Mouse (Mus musculus) hindbrain, embryonic 14.5 days (tissue): ENCODE results near the gene Reps2. TPM values are rescaled to one million over a fixed set of nuclear protein-coding genes. Genes with fewer than 3 reads are reported as not detected.

ENCODE experiments used
- ATAC-seq: fragments of 200-750 bp; cut with Nextera tagmentation; 2 replicates; pipeline ENCODE4 v1.8.0; 2017; ENCODE audit warnings: moderate number of reproducible peaks, mild to moderate bottlenecking, moderate TSS enrichment, moderate library complexity; ENCODE audit not compliant: low FRiP score
- DNase-seq: peaks from one replicate; pipeline ENCODE4 v3.0.0-alpha.2; 2015; ENCODE audit warnings: low spot score
- H3K27ac ChIP-seq: fragments of 300-500 bp; sonication (generic); 2 replicates; pipeline ENCODE4 v1.5.1; 2014; ENCODE audit warnings: mild to moderate bottlenecking, moderate library complexity
- H3K27me3 ChIP-seq: fragments of 300-500 bp; sonication (generic); 2 replicates; pipeline ENCODE4 v1.6.1; 2014; ENCODE audit warnings: mild to moderate bottlenecking, low read length, mixed read lengths; ENCODE audit not compliant: control insufficient read depth, insufficient read depth
- H3K36me3 ChIP-seq: fragments of 300-500 bp; sonication (generic); replicated peaks from 2 replicates; pipeline ENCODE4 v1.6.1; 2014; ENCODE audit not compliant: control insufficient read depth, insufficient read depth
- H3K4me1 ChIP-seq: fragments of 300-500 bp; sonication (generic); replicated peaks from 2 replicates; pipeline ENCODE4 v1.6.1; 2014; ENCODE audit warnings: antibody characterized with exemption, low read length, mixed read lengths; ENCODE audit not compliant: control insufficient read depth, insufficient read depth
- H3K4me2 ChIP-seq: fragments of 300-500 bp; sonication (generic); replicated peaks from 2 replicates; pipeline ENCODE4 v1.6.1; 2014; ENCODE audit warnings: mild to moderate bottlenecking, moderate library complexity
- H3K4me3 ChIP-seq: fragments of 300-500 bp; sonication (generic); replicated peaks from 2 replicates; pipeline ENCODE4 v1.5.1; 2014; ENCODE audit warnings: mild to moderate bottlenecking, low read length
- H3K9ac ChIP-seq: fragments of 300-500 bp; sonication (generic); 2 replicates; pipeline ENCODE4 v1.6.1; 2014
- H3K9me3 ChIP-seq: fragments of 300-500 bp; sonication (generic); 2 replicates; pipeline ENCODE4 v1.6.1; 2016; ENCODE audit warnings: low read length; ENCODE audit not compliant: control insufficient read depth
- WGBS: fragments of 180-500 bp; shearing (Covaris S2); extraction: QIAGEN DNeasy Blood & Tissue Kit; methylation state at CpG from one replicate; pipeline ENCODE4 v1.1.7; 2014; 5-methylcytosine and 5-hydroxymethylcytosine counted together
- polyA plus RNA-seq: library from polyadenylated mRNA; unstranded; fragments of >200 nt; fragmentation: Nextera tagmentation; extraction: Ambion mirVana; gene quantifications from 2 replicates; pipeline ENCODE4 v1.2.1, GENCODE M21; 2014

Gene Reps2
- polyA plus RNA-seq, 1 experiment from 2014 or later, result 3.7 TPM

DNA sequence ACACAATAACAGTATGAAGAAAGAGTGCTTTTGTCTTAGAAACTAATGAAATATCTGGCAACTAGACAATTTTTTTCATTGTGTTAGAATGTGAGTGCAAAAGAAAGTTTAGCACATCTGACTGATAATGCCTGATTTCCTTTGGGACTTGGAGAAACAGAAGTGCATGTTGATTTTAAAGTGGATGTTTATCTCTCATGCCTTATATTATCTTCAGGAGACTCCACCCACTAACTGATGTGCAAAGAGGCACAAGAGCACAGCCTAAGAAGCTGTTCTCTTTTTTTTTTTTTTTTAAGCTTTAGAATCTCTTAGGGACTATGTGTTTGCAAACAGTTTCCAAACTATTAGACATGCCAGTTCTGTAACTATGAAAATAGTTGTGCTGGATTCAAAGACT, 7.7 kb upstream of the Reps2 start:
- DNase-seq (no peak), ATAC-seq (no peak)
- Histone ChIP-seq H3K4me2 (no peak overlapping the region), H3K36me3 (no peaks in the 10 kb centered on the region), H3K9ac (no peak overlapping the region), H3K9me3 (no peaks in the 10 kb centered on the region), H3K4me3 (no peak overlapping the region), H3K27me3 (no peaks in the 10 kb centered on the region; the same call in 1 of the 2 replicates), H3K4me1 (no peaks in the 10 kb centered on the region), H3K27ac (no peak overlapping the region)

GRCm38 (mm10) chrX:162643789-162644092, 292 bp upstream of the Reps2 start:
- Histone ChIP-seq H3K9ac (0 out of 2 replicates have a peak overlapping the region, but pooled peaks have one; percentile 63), H3K27ac (no peak overlapping the region), H3K36me3 (no peaks in the 10 kb centered on the region), H3K4me1 (0 out of 2 replicates have a peak, but pooled peaks cover 3% of the 10 kb centered on the region), H3K27me3 (peaks cover 8% of the 10 kb centered on the region), H3K4me2 (peak overlapping the region; percentile 55), H3K9me3 (no peaks in the 10 kb centered on the region), H3K4me3 (peak overlapping the region; percentile 69)
- DNase-seq (no peak), ATAC-seq (no peak)
- 10% methylated on average over 4 of the region's 4 CpGs for WGBS

DNA sequence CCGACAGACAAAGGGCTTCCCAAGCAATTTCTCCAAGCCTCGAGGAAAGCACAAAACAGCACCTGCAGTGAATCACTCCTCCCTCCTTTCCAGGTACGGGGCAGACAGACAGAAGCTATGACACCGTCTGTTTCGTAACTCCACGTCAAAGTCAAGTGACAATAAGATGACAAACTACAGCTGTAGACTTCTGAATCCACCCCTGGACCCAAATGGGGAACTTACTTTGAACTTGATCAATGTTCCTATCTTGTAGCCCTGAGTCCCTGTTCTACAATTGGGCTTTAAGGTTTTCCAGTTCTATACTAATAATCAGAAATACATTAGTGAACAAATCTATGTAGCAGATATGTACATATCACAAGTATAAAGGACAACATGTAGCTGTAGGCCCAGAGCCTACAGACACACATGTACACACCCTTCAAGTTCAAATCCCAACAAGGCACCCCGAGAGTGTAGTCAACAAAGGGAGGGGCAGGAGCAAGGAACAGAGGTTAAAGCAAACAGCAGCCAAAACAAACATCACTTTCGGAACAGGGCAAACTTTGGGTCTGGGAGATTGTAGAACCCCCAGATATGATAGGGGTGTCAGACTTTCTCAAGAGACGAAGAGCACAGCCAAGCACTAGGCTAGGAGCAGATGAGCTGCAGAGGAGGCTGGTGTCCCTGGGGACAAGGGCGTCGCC, 903 bp downstream of the Reps2 start:
- Histone ChIP-seq H3K9me3 (no peaks in the 10 kb centered on the region), H3K4me2 (peak overlapping the region; percentile 55), H3K27ac (no peak overlapping the region), H3K36me3 (no peaks in the 10 kb centered on the region), H3K27me3 (peaks cover 12% of the 10 kb centered on the region), H3K4me1 (0 out of 2 replicates have a peak, but pooled peaks cover 3% of the 10 kb centered on the region), H3K9ac (peak overlapping the region; percentile 63), H3K4me3 (peak overlapping the region; percentile 69)
- no peak for DNase-seq
- ATAC-seq, result peak; percentile 31; the same call in 1 of the 2 replicates
- 48% methylated on average over 11 of the region's 11 CpGs for WGBS

GRCm38 (mm10) chrX:162641764-162642163, 1.7 kb downstream of the Reps2 start:
- ATAC-seq (no peak), DNase-seq (no peak)
- H3K27me3 ChIP-seq, result peaks cover 15% of the 10 kb centered on the region
- peak overlapping the region; percentile 69 for H3K4me3 ChIP-seq
- no peak overlapping the region for H3K27ac ChIP-seq
- whole genome bisulfite sequencing, result 77% methylated on average over 4 of the region's 4 CpGs
- no peaks in the 10 kb centered on the region for H3K36me3 ChIP-seq
- no peaks in the 10 kb centered on the region for H3K9me3 ChIP-seq
- no peak overlapping the region for H3K9ac ChIP-seq
- H3K4me2 ChIP-seq, result peak overlapping the region; percentile 55
- H3K4me1 ChIP-seq, result 0 out of 2 replicates have a peak, but pooled peaks cover 3% of the 10 kb centered on the region

DNA sequence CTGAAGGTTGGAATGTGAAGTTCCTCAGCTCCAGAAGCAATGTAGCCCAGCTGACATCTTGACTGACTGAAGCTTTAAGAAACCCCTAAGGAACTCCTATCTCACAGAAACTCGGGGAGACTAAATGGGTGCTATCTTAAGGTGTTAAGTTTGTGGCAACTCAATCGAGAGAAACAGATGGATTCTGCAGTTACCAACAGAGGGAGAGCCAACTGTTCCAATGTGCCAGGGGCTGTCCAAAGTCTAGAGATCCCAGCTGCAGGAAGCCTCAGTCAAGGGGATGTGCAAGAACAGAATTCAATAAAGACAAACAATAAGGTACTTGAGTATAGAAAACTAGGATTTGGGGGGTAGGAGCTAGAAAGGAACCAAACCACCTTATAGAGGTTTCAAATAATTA, 8.3 kb downstream of the Reps2 start:
- Histone ChIP-seq H3K27ac (no peak overlapping the region), H3K36me3 (no peaks in the 10 kb centered on the region), H3K4me2 (no peak overlapping the region), H3K27me3 (0 out of 2 replicates have a peak, but pooled peaks cover 15% of the 10 kb centered on the region), H3K9me3 (no peaks in the 10 kb centered on the region), H3K9ac (no peak overlapping the region), H3K4me3 (no peak overlapping the region), H3K4me1 (no peaks in the 10 kb centered on the region)
- DNase-seq, result no peak
- WGBS, result 57% methylated on average over 2 of the region's 2 CpGs
- ATAC-seq, result no peak

DNA sequence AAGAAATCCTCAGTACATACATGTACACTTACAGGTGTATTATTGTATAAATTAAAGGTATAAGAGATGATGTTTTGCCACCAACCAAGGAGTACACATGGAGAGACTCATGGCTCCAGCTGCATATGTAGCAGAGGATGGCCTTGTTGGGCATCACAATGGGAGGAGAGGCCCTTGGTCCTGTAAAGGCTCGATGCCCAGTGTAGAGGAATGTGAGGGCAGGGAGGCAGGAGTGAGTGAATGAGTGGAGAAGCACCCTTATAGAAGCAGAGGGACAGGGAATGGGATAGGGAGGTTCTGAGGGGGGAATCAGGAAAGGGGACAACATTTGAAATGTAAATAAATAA, 21.4 kb downstream of the Reps2 start:
- Histone ChIP-seq H3K9ac (no peak overlapping the region), H3K27me3 (0 out of 2 replicates have a peak, but pooled peaks cover 4% of the 10 kb centered on the region), H3K4me3 (no peak overlapping the region), H3K4me2 (no peak overlapping the region), H3K36me3 (no peaks in the 10 kb centered on the region), H3K4me1 (no peaks in the 10 kb centered on the region), H3K9me3 (no peaks in the 10 kb centered on the region), H3K27ac (peak overlapping the region; percentile 74; the same call in 1 of the 2 replicates)
- WGBS, result 42% methylated on average over 1 of the region's 1 CpGs
- no peak for DNase-seq
- peak; percentile 14; the same call in 1 of the 2 replicates for ATAC-seq

DNA sequence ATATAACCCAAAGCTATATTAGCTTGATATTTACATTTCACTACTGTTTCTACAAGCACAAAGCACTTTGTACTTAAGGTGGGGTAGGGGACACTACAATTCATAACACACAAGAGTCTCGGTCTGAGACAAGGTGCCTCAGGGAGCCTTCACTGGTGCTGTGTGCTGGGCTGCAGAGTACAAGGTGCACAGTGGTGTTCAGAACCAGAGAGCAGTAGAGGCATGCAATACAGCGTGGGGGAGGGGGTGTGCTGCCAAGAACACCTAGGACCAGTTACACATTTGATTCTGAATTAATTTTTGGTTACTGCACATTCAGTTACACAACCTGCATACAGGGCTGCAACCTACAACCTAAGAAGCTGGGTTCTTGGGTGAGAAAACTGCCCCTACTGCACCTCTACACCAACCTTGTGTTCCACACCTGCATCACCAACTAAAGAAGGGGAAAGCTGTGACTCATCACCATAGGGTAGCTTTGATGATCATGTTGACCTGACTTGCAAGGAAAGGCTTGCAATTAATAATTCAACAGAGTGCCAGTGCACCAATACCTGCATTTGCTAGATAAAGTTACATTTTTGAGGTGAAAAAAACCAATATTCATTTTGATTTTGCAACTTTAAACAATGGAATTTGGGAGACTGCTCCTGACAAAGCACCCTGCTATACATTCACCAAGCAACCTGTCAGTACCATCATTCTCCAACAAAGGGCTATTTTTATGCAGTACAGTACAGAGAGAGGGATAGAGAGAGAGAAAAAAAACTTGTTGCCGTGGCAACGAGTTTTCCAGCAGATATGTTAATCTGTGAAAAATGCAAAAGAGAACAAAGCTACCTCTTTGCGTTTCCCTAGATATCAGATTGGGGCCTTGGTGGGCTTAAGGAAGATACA, 22.0 kb downstream of the Reps2 start:
- no peak overlapping the region for H3K4me3 ChIP-seq
- ATAC-seq (peak; percentile 75; the same call in 1 of the 2 replicates), DNase-seq (peak; percentile 52)
- no peak overlapping the region for H3K4me2 ChIP-seq
- no peaks in the 10 kb centered on the region for H3K4me1 ChIP-seq
- no peaks in the 10 kb centered on the region for H3K9me3 ChIP-seq
- no peaks in the 10 kb centered on the region for H3K36me3 ChIP-seq
- WGBS, result 67% methylated on average over 5 of the region's 5 CpGs
- H3K27ac ChIP-seq, result peak overlapping the region; percentile 74
- 0 out of 2 replicates have a peak, but pooled peaks cover 4% of the 10 kb centered on the region for H3K27me3 ChIP-seq
- no peak overlapping the region for H3K9ac ChIP-seq

DNA sequence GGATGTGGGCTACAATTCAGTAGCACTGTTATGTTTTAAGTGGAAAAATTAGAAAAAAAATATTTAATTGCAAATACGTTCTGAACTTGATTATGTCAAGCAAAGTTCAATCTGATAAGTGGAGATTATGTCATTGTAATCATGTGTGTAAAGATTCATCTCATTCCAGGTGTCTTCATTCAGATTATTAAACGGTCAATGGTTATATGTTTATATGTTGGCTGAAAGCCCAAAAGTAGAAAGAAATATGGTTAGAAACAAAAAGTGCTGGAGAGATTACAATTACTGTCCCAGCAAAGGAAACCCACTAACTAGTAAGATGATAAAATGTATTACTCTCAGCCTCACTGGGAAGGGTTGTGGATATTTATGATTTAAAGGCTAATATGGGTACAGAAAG, 23.7 kb downstream of the Reps2 start:
- Histone ChIP-seq H3K4me2 (no peak overlapping the region), H3K4me3 (no peak overlapping the region)

DNA sequence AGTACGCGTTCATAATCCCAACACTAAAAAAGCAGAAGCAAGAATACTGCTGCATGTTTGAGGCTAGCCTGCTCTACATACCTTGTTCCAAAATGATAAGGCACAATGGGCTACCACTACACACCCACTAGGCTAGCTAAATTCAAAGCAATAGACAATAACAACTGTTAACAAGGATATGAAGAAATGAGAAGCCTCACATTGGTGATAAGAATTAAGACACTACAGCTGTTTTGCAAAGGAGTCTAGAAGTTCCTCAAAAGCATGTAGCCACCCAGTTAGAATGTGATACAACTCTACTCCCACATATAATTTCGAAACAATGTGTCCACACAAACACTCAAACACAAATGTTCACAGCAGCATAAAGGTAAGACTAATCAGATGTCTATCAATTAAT, 24.9 kb downstream of the Reps2 start:
- Histone ChIP-seq H3K4me3 (no peak overlapping the region), H3K27me3 (0 out of 2 replicates have a peak, but pooled peaks cover 4% of the 10 kb centered on the region), H3K9ac (no peak overlapping the region), H3K9me3 (no peaks in the 10 kb centered on the region), H3K27ac (no peak overlapping the region), H3K4me1 (no peaks in the 10 kb centered on the region), H3K4me2 (no peak overlapping the region), H3K36me3 (no peaks in the 10 kb centered on the region)
- no peak for DNase-seq
- WGBS, result 90% methylated on average over 3 of the region's 3 CpGs
- no peak for ATAC-seq

More for the DNA sequence above, 23.7 kb downstream of the Reps2 start:
- H3K27ac ChIP-seq, result no peak overlapping the region
- DNase-seq (no peak), ATAC-seq (no peak)
- H3K4me1 ChIP-seq, result no peaks in the 10 kb centered on the region
- WGBS, result 89% methylated on average over 2 of the region's 2 CpGs
- no peak overlapping the region for H3K9ac ChIP-seq
- no peaks in the 10 kb centered on the region for H3K9me3 ChIP-seq
- H3K36me3 ChIP-seq, result no peaks in the 10 kb centered on the region
- H3K27me3 ChIP-seq, result 0 out of 2 replicates have a peak, but pooled peaks cover 4% of the 10 kb centered on the region
